Mouse (Mus musculus): ENCODE measurements at regions not wholly inside any gene's neighbourhood (a gene's known extent, or its start where the extent isn't known, plus 50 kb on each side); places are given as distances from the start of the nearest gene placed in this dataset.
A peak's percentile ranks its signal among the peaks of the same experiment; 100 is the strongest.
"Not testable (repeated sequence)": the region's sequence is repeated elsewhere in the genome, so short reads cannot be mapped to it uniquely, and the experiment has no call there.

GRCm38 (mm10) chr6:4149663-4150062 lies 62.9 kb upstream of the Bet1 start:
- Histone ChIP-seq H3K4me3 (no peak overlapping the region), H3K27ac (no peak overlapping the region)
- no peak for TF ChIP-seq CTCF (IDR thresholded peaks at IDR 0.05)
- DNase-seq (ENCODE audit: extremely low spot score in 1 of 2, low spot score in 2 of 2) = no peak
- intact Hi-C loops (cut with DNase I) = no loop called here

- intact Hi-C loops (cut with DNase I) = no loop called here
- Histone ChIP-seq H3K4me3 (no peak overlapping the region), H3K27ac (no peak overlapping the region)
- DNase-seq (ENCODE audit: extremely low spot score in 1 of 2, low spot score in 2 of 2) = no peak
- no peak for TF ChIP-seq CTCF (IDR thresholded peaks at IDR 0.05)
Observed at GRCm38 (mm10) chr6:4158293-4158692, 71.5 kb upstream of the Bet1 start.

- intact Hi-C loops (cut with DNase I) = no loop called here
- DNase-seq (ENCODE audit: extremely low spot score in 1 of 2, low spot score in 2 of 2) = no peak
- H3K27ac ChIP-seq = no peak overlapping the region
- H3K4me3 ChIP-seq = no peak overlapping the region
- no peak for TF ChIP-seq CTCF (IDR thresholded peaks at IDR 0.05)
Observed at GRCm38 (mm10) chr6:4163733-4164132, 77.0 kb upstream of the Bet1 start.

- H3K27ac ChIP-seq = no peak overlapping the region
- DNase-seq (ENCODE audit: extremely low spot score in 1 of 2, low spot score in 2 of 2) = no peak
- intact Hi-C loops (cut with DNase I) = no loop called here
Observed at GRCm38 (mm10) chr6:4167112-4167511, 80.3 kb upstream of the Bet1 start.

GRCm38 (mm10) chr6:4167757-4168156 lies 81.0 kb upstream of the Bet1 start:
- TF ChIP-seq CTCF (IDR thresholded peaks at IDR 0.05) = no peak
- intact Hi-C loops (cut with DNase I) = no loop called here
- Histone ChIP-seq H3K4me3 (no peak overlapping the region), H3K27ac (no peak overlapping the region)
- no peak for DNase-seq (ENCODE audit: extremely low spot score in 1 of 2, low spot score in 2 of 2)

More at GRCm38 (mm10) chr6:4167112-4167511, 80.3 kb upstream of the Bet1 start:
- no peak overlapping the region for H3K4me3 ChIP-seq
- TF ChIP-seq CTCF (IDR thresholded peaks at IDR 0.05) = no peak

- no peak for DNase-seq (ENCODE audit: extremely low spot score in 1 of 2, low spot score in 2 of 2)
Observed at GRCm38 (mm10) chr6:4171561-4171960, 84.8 kb upstream of the Bet1 start.

DNA sequence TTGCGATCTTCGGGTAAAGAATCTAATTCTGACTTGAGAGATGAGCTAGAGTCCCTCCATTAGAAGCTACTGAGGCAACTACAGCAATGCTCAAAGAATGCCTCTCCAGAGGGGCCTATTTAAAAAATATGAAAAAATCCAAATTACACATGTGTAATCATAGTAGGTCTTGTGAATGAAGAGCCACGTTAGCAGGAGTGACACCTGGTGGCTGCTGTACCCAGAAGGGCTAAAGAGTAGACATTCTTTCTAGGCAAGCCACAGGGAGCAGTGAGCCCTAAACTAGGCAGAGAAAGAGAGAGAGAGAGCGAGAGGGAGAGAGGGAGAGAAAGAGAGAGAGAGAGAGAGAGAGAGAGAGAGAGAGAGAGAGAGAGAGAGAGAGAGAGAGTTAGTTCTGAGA lies 100.9 kb upstream of the Bet1 start:
- intact Hi-C loops (cut with DNase I) = no loop called here
- TF ChIP-seq CTCF (IDR thresholded peaks at IDR 0.05) = peak; percentile 12
- no peak for DNase-seq (ENCODE audit: extremely low spot score in 1 of 2, low spot score in 2 of 2)
- Histone ChIP-seq H3K4me3 (no peak overlapping the region), H3K27ac (no peak overlapping the region)

More at GRCm38 (mm10) chr6:4171561-4171960, 84.8 kb upstream of the Bet1 start:
- H3K4me3 ChIP-seq = no peak overlapping the region
- no peak overlapping the region for H3K27ac ChIP-seq
- intact Hi-C loops (cut with DNase I) = no loop called here
- TF ChIP-seq CTCF (IDR thresholded peaks at IDR 0.05) = no peak

- intact Hi-C loops (cut with DNase I); H3K4me3 ChIP-seq; DNase-seq (ENCODE audit: extremely low spot score in 1 of 2, low spot score in 2 of 2); H3K27ac ChIP-seq: not testable (repeated sequence)
Observed at GRCm38 (mm10) chr6:4190976-4191375, 104.2 kb upstream of the Bet1 start.

GRCm38 (mm10) chr6:4193286-4193685 lies 106.5 kb upstream of the Bet1 start:
- no peak for DNase-seq (ENCODE audit: extremely low spot score in 1 of 2, low spot score in 2 of 2)
- Histone ChIP-seq H3K27ac (no peak overlapping the region), H3K4me3 (no peak overlapping the region)
- intact Hi-C loops (cut with DNase I) = no loop called here
- TF ChIP-seq CTCF (IDR thresholded peaks at IDR 0.05) = no peak

DNA sequence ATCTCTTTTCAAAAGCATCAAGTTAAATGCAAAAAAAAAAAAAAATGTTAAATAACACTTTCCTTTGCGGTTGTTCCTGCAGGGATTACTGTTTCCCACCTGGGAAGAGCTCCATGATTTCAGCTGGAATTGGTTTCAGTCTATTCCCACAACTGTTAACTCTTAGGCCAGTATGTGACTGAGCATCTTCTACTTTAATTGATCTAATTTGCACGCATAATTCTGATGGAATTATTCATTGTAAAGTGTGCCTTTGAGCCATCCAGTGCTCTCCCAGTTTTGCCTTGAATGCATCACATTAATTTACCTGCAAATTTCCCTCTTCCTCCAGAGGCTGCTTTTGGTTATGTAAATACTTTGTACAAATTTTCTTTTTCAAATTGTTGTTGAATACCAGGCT lies 114.4 kb upstream of the Bet1 start:
- TF ChIP-seq CTCF (IDR thresholded peaks at IDR 0.05) = no peak
- Histone ChIP-seq H3K27ac (no peak overlapping the region), H3K4me3 (no peak overlapping the region)
- intact Hi-C loops (cut with DNase I) = no loop called here
- DNase-seq (ENCODE audit: extremely low spot score in 1 of 2, low spot score in 2 of 2) = no peak

DNA sequence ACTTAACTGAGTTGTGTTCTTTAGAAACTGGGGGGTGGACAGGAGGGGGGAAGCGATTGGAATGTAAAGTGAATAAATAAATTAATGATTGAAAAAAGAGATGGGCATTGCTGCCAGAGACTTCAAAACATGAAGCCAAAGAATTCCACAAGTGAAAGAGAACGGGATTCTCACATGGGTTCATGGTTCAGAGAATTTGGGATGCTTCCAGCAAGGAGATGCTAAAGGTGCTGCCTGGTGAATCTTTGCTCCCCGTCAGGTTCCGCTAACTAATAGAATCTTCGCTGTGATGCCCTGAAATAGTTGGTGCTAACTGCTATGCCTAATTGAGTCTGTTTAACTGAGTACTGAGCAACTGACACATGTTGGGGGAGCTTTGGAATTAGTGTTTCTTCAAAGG lies 118.9 kb upstream of the Bet1 start:
- no peak overlapping the region for H3K27ac ChIP-seq
- intact Hi-C loops (cut with DNase I) = no loop called here
- H3K4me3 ChIP-seq = no peak overlapping the region
- no peak for TF ChIP-seq CTCF (IDR thresholded peaks at IDR 0.05)
- DNase-seq (ENCODE audit: extremely low spot score in 1 of 2, low spot score in 2 of 2) = no peak

DNA sequence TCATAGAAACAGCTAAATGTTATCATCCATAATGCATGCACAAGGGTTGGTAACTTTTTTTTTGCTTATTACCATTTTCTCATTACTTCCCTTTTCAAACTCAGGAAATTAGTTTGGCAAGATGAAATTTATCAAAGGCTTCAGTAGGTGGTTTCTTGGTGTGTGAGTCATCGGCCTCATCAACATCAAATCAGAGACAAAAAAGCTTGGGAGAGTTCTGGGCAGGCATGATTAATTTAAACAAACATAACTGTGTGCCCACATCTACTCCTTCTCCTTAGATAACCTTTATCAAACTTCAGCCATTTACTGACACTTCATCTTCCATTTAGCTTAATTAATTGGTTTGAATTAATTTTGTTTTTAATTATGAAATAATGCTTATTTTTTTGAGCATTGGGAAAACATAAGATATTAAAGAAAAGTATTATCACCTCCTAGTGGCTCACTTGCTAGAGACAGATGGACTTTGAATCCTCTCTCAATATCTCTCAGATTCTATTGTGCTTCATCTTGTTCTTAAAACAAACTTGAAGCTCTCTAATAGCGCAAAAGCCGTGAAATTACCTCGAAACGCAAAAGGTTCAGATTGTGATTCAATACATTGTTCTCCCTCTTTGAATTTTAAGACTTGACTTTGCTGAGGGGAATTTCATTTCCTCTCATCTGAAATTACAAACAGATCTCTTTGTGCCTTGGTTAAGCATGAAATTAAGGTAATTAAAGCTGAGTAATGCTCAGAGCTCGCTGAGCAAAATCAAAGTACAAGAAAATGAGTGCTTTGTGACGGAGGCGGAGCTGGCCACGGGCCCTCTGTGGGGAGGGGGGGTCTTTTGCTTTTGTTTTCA lies 158.7 kb upstream of the Bet1 start:
- Histone ChIP-seq H3K4me3 (no peak overlapping the region), H3K27ac (no peak overlapping the region)
- intact Hi-C loops (cut with DNase I) = no loop called here
- TF ChIP-seq CTCF (IDR thresholded peaks at IDR 0.05) = no peak
- DNase-seq (ENCODE audit: extremely low spot score in 1 of 2, low spot score in 2 of 2) = no peak

GRCm38 (mm10) chr6:4246113-4246419 lies 159.3 kb upstream of the Bet1 start:
- intact Hi-C loops (cut with DNase I) = no loop called here
- Histone ChIP-seq H3K4me3 (no peak overlapping the region), H3K27ac (no peak overlapping the region)
- TF ChIP-seq CTCF (IDR thresholded peaks at IDR 0.05) = no peak
- DNase-seq (ENCODE audit: extremely low spot score in 1 of 2, low spot score in 2 of 2) = no peak
